Mouse (Mus musculus): ENCODE data around the gene Slc17a4.

The Slc17a4 gene

GRCm38 (mm10) chr13:23892592-23893268 lies 22.1 kb downstream of the Slc17a4 start:
- no peak for DNase-seq (ENCODE audit: low spot score)

- no peak for DNase-seq (ENCODE audit: low spot score)
These were observed 25.7 kb downstream of the Slc17a4 start for GRCm38 (mm10) chr13:23889011-23889605.

- no peak for DNase-seq (ENCODE audit: low spot score)
These were observed 27.6 kb downstream of the Slc17a4 start for GRCm38 (mm10) chr13:23887026-23887725.

GRCm38 (mm10) chr13:23885540-23885939 lies 29.3 kb downstream of the Slc17a4 start:
- DNase-seq (ENCODE audit: low spot score) = no peak

GRCm38 (mm10) chr13:23879636-23880035 lies 35.2 kb downstream of the Slc17a4 start:
- DNase-seq (ENCODE audit: low spot score) = no peak

- no peak for DNase-seq (ENCODE audit: low spot score)
These were observed 35.7 kb downstream of the Slc17a4 start for GRCm38 (mm10) chr13:23879106-23879505.

GRCm38 (mm10) chr13:23873141-23873540 lies 41.7 kb downstream of the Slc17a4 start:
- no peak for DNase-seq (ENCODE audit: low spot score)

GRCm38 (mm10) chr13:23869996-23870395 lies 44.8 kb downstream of the Slc17a4 start:
- DNase-seq (ENCODE audit: low spot score) = no peak

- DNase-seq (ENCODE audit: low spot score) = no peak
These were observed 45.8 kb downstream of the Slc17a4 start for GRCm38 (mm10) chr13:23868790-23869533.

- DNase-seq (ENCODE audit: low spot score) = no peak
These were observed 47.4 kb downstream of the Slc17a4 start, which contains the start of gene Slc17a1 for GRCm38 (mm10) chr13:23867405-23867804. Gene Slc17a1, plus strand, starts transcription at chr13:23867750.

- no peak for DNase-seq (ENCODE audit: low spot score)
These were observed 47.8 kb downstream of the Slc17a4 start for GRCm38 (mm10) chr13:23867000-23867399.

- DNase-seq (ENCODE audit: low spot score) = no peak
These were observed 48.6 kb downstream of the Slc17a4 start for GRCm38 (mm10) chr13:23866086-23866710.

- DNase-seq (ENCODE audit: low spot score) = no peak
These were observed 50.1 kb downstream of the Slc17a4 start for GRCm38 (mm10) chr13:23864711-23865110.

- DNase-seq (ENCODE audit: low spot score) = no peak
These were observed 53.0 kb downstream of the Slc17a4 start for GRCm38 (mm10) chr13:23861815-23862214.

- DNase-seq (ENCODE audit: low spot score) = no peak
These were observed 58.4 kb downstream of the Slc17a4 start for GRCm38 (mm10) chr13:23856401-23856800.

GRCm38 (mm10) chr13:23849299-23849698 lies 65.5 kb downstream of the Slc17a4 start:
- DNase-seq (ENCODE audit: low spot score) = no peak

Data from testis, postnatal 14 days (tissue).